Mouse (Mus musculus): ENCODE measurements at regions not wholly inside any gene's neighbourhood (a gene's known extent, or its start where the extent isn't known, plus 50 kb on each side); places are given as distances from the start of the nearest gene placed in this dataset.

DNA sequence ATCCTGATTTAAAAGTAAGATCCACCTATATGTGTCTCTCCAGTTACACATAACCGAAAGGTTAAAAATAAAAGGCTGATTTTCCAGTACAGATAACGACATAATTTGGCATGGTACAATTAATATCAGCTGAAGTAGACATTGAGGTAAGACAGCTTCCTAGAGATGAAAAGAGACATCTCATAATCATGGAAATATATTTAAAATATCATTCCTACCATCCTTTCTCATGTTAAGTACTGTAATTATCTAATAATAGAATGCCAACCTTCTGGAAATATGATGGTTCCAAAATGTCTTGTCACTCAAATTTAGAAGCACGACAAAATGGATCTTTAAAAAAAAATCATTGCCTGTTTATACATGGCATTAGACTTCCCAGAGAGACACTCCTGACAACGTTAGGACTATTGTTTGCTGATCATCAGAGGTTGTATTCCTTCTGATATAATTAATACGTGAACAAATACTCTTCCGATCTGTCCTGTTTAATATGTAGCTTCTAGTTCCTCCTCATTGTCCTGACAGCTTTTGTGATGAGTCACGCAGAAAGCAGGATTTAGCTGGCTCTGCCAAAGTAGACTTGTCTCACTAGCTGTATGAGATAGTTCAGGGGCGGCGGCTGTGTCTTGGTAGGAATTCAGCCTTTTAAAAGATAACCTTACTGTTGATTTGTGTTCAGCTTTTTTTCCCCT, 50.4 kb upstream of the Ndufb4 start:
- H3K4me1 ChIP-seq (ENCODE audit: control insufficient read depth, insufficient read depth, low read length) = no peaks in the 10 kb centered on the region
- TF ChIP-seq POLR2A (IDR thresholded peaks at IDR 0.05; ENCODE audit: borderline replicate concordance, extremely low read depth, insufficient read depth, insufficient read length) = no peak
- H3K36me3 ChIP-seq (ENCODE audit: control insufficient read depth, insufficient read depth, low read length) = no peaks in the 10 kb centered on the region
- H3K9ac ChIP-seq (ENCODE audit: low read depth, low read length, severe bottlenecking) = no peak overlapping the region
- WGBS = 88% methylated on average over 9 of the region's 9 CpGs
- no peaks in the 10 kb centered on the region for H3K9me3 ChIP-seq (ENCODE audit: control insufficient read depth, low read length)
- no peak for ATAC-seq (ENCODE audit: low FRiP score, low read depth)
- no peak overlapping the region for H3K4me3 ChIP-seq (replicated peaks; ENCODE audit: low read length)
- DNase-seq (ENCODE audit: low spot score) = no peak
- no peaks in the 10 kb centered on the region for H3K27me3 ChIP-seq (ENCODE audit: control insufficient read depth, insufficient read depth, low read length)
- H3K27ac ChIP-seq (replicated peaks; ENCODE audit: low read depth, low read length) = no peak overlapping the region
- H3K4me2 ChIP-seq (replicated peaks; ENCODE audit: low read depth, low read length, severe bottlenecking) = no peak overlapping the region

Data from limb, embryonic 14.5 days (tissue).